Mouse (Mus musculus) CH12.LX (cell line): ENCODE data around the gene Gmcl1. TPM values are rescaled to one million over a fixed set of nuclear protein-coding genes. Genes with fewer than 3 reads are reported as not detected.

Experiments
- DNase-seq: peaks from one replicate; pipeline ENCODE4 v3.0.0-alpha.2; 2013; ENCODE audit errors: extremely low read depth
- H3K27ac ChIP-seq: 2 replicates; pipeline ENCODE4 v1.5.1; 2012; ENCODE audit warnings: low read depth, mild to moderate bottlenecking, control low read depth, moderate library complexity; ENCODE audit not compliant: insufficient read depth
- H3K27me3 ChIP-seq: replicated peaks from 2 replicates; pipeline ENCODE3; 2012; ENCODE audit warnings: inconsistent platforms
- H3K36me3 ChIP-seq, 2 experiments: replicated peaks in 1 of 2; 2 replicates each; pipeline versions ENCODE3 to v1.6.1; 2012; ENCODE audit warnings: inconsistent platforms in 1 of 2, low read length in 1 of 2, mild to moderate bottlenecking in 1 of 2, mixed read lengths in 1 of 2, moderate library complexity in 1 of 2; ENCODE audit not compliant: control insufficient read depth in 1 of 2, insufficient read depth in 1 of 2
- H3K4me1 ChIP-seq, 2 experiments: 2 replicates each; pipeline ENCODE4 v1.6.1; 2012; ENCODE audit warnings: inconsistent platforms in 1 of 2, moderate library complexity in 1 of 2; ENCODE audit not compliant: insufficient read depth in 2 of 2, control insufficient read depth in 1 of 2
- H3K4me2 ChIP-seq: 2 replicates; pipeline ENCODE4 v1.6.1; 2012; ENCODE audit warnings: low read depth, mild to moderate bottlenecking, control low read depth; ENCODE audit not compliant: poor library complexity, insufficient read depth, severe bottlenecking
- H3K4me3 ChIP-seq, 3 experiments: fragments of 150-350 bp in 1 of 3; sonication (generic) in 1 of 3; replicated peaks in 1 of 3; 2 replicates each; pipeline versions ENCODE3 to v1.5.1; 2011 to 2012; ENCODE audit warnings: low read depth in 2 of 3, low read length in 2 of 3, mild to moderate bottlenecking in 2 of 3, moderate library complexity in 2 of 3, control low read depth in 1 of 3, improper control_type of control experiment in 1 of 3, inconsistent platforms in 1 of 3, mixed read lengths in 1 of 3; ENCODE audit not compliant: poor library complexity in 1 of 3
- H3K79me2 ChIP-seq: replicated peaks from 2 replicates; pipeline ENCODE4 v1.6.1; 2012; ENCODE audit warnings: mild to moderate bottlenecking, moderate library complexity; ENCODE audit not compliant: control insufficient read depth, poor library complexity, insufficient read depth, severe bottlenecking; ENCODE audit errors: extremely low read depth
- H3K9ac ChIP-seq: 2 replicates; pipeline ENCODE4 v1.6.1; 2012; ENCODE audit warnings: low read depth, mild to moderate bottlenecking, control low read depth, moderate library complexity; ENCODE audit not compliant: insufficient read depth
- H3K9me3 ChIP-seq: replicated peaks from 2 replicates; pipeline ENCODE3; 2012; ENCODE audit warnings: low read length, inconsistent platforms, mixed read lengths
- CHD2 ChIP-seq: IDR thresholded peaks from 2 replicates; pipeline ENCODE4 v1.6.1; 2011; ENCODE audit warnings: low read length, improper control_type of control experiment
- CTCF ChIP-seq, 2 experiments: IDR thresholded peaks in 1 of 2; conservative IDR thresholded peaks in 1 of 2; 2 replicates each; pipeline ENCODE4 v1.5.1; 2011 to 2012; ENCODE audit warnings: low read depth in 2 of 2, low read length in 2 of 2, improper control_type of control experiment in 1 of 2, inconsistent platforms in 1 of 2, mild to moderate bottlenecking in 1 of 2, moderate library complexity in 1 of 2
- E2F4 ChIP-seq: IDR thresholded peaks from 2 replicates; pipeline ENCODE4 v1.6.1; 2011; ENCODE audit warnings: low read depth, low read length, improper control_type of control experiment; ENCODE audit not compliant: insufficient replicate concordance
- JUN ChIP-seq: IDR thresholded peaks from 2 replicates; pipeline ENCODE4 v1.6.1; 2011; ENCODE audit warnings: low read depth, mild to moderate bottlenecking, low read length, improper control_type of control experiment, moderate library complexity; ENCODE audit not compliant: insufficient read depth
- JUND ChIP-seq: conservative IDR thresholded peaks from 2 replicates; pipeline ENCODE4 v1.6.1; 2011; ENCODE audit warnings: low read depth, low read length, improper control_type of control experiment
- MAX ChIP-seq: IDR thresholded peaks from 2 replicates; pipeline ENCODE4 v1.6.1; 2011; ENCODE audit warnings: low read length, improper control_type of control experiment
- NRF1 ChIP-seq: IDR thresholded peaks from 2 replicates; pipeline ENCODE4 v1.6.1; 2014; ENCODE audit warnings: low read depth, mild to moderate bottlenecking, inconsistent platforms, low read length, improper control_type of control experiment, moderate library complexity
- RAD21 ChIP-seq: IDR thresholded peaks from 2 replicates; pipeline ENCODE4 v1.6.1; 2011; ENCODE audit warnings: low read depth, mild to moderate bottlenecking, low read length, improper control_type of control experiment, moderate library complexity
- TBP ChIP-seq: conservative IDR thresholded peaks from 2 replicates; pipeline ENCODE4 v1.6.1; 2011; ENCODE audit warnings: low read depth, low read length, improper control_type of control experiment
- TCF12 ChIP-seq: IDR thresholded peaks from 2 replicates; pipeline ENCODE4 v1.6.1; 2014; ENCODE audit warnings: low read depth, mild to moderate bottlenecking, inconsistent platforms, low read length, improper control_type of control experiment
- USF2 ChIP-seq: conservative IDR thresholded peaks from 2 replicates; pipeline ENCODE4 v1.6.1; 2011; ENCODE audit warnings: low read depth, low read length, improper control_type of control experiment
- ZC3H11A ChIP-seq: IDR thresholded peaks from 2 replicates; pipeline ENCODE4 v1.6.1; 2012; ENCODE audit warnings: low read depth, mild to moderate bottlenecking, inconsistent platforms, low read length, improper control_type of control experiment
- ZKSCAN1 ChIP-seq: IDR thresholded peaks from 2 replicates; pipeline ENCODE4 v1.6.1; 2012; ENCODE audit warnings: low read depth, inconsistent platforms, low read length, improper control_type of control experiment, borderline replicate concordance
- ZMIZ1 ChIP-seq: IDR thresholded peaks from 2 replicates; pipeline ENCODE4 v1.6.1; 2012; ENCODE audit warnings: low read depth, mild to moderate bottlenecking, inconsistent platforms, low read length, improper control_type of control experiment
- dilution Hi-C: fragments of 300-500 bp; cut with MboI; formaldehyde crosslinking; loops from 2 replicates; pipeline ENCODE4 v1.14.3; 2020; ENCODE audit warnings: low sequenced_read_pairs; ENCODE audit not compliant: extremely low pct_unique_long_range_greater_than_20kb, extremely low pct_ligation_motif_present
- in situ Hi-C: fragments of 300-500 bp; cut with MboI; formaldehyde crosslinking; loops from 3 replicates; pipeline ENCODE4 v1.14.3; 2019; ENCODE audit warnings: low sequenced_read_pairs, low pct_ligation_motif_present, low pct_unique_long_range_greater_than_20kb, mixed read lengths
- polyA plus RNA-seq: library from polyadenylated mRNA; unstranded; fragments of >175 nt; gene quantifications from 2 replicates; pipeline ENCODE4 v1.2.1, GENCODE M21; 2012; ENCODE audit warnings: low read depth; ENCODE audit not compliant: insufficient read length
- total RNA-seq, 2 experiments: library from RNA; depleted of rRNA; stranded (reverse); fragments of 300-350 nt in 1 of 2; fragments of >200 nt in 1 of 2; gene quantifications; 2 replicates each; pipeline ENCODE4 v1.2.3; 2012 to 2014

Gmcl1 gene
- total and polyA plus RNA-seq, 3 experiments, result 8.4 to 10.4 (median 9.9) TPM

- dilution Hi-C loops (no loop called here), in situ Hi-C loops (no loop called here)
- H3K36me3 ChIP-seq, result peaks cover 6 to 16% of the 10 kb centered on the region in 2 experiments
- no peaks in the 10 kb centered on the region for H3K9me3 ChIP-seq
- no peak overlapping the region for H3K9ac ChIP-seq
- no peak for DNase-seq
- H3K4me3 ChIP-seq, result no peak overlapping the region
- no peaks in the 10 kb centered on the region for H3K27me3 ChIP-seq
- H3K27ac ChIP-seq, result no peak overlapping the region
- H3K79me2 ChIP-seq, result no peaks in the 10 kb centered on the region
- no peak overlapping the region for H3K4me2 ChIP-seq
- H3K4me1 ChIP-seq, result no peaks in the 10 kb centered on the region
- TF ChIP-seq TCF12 (no peak), JUN (no peak), E2F4 (no peak), ZKSCAN1 (no peak), ZC3H11A (no peak), TBP (no peak), CHD2 (no peak)
- TF ChIP-seq, all 38 proteins: peak for 0
Observed at GRCm38 (mm10) chr6:86645551-86645950, 87.6 kb downstream of the Gmcl1 start.

GRCm38 (mm10) chr6:86644775-86645400 is 88.3 kb downstream of the Gmcl1 start:
- in situ Hi-C loops (no loop called here), dilution Hi-C loops (no loop called here)
- Histone ChIP-seq H3K4me3 (no peak overlapping the region), H3K36me3 (peaks cover under 1 to 10% of the 10 kb centered on the region in 2 experiments), H3K79me2 (no peaks in the 10 kb centered on the region), H3K4me1 (peaks cover under 1 to 4% of the 10 kb centered on the region in 2 experiments; a peak in 3 of 4 replicates), H3K27me3 (no peaks in the 10 kb centered on the region), H3K4me2 (no peak overlapping the region), H3K9me3 (no peaks in the 10 kb centered on the region), H3K9ac (no peak overlapping the region), H3K27ac (no peak overlapping the region)
- no peak for DNase-seq
- no peak for TF ChIP-seq TBP
- TF ChIP-seq MAX, result no peak
- no peak for TF ChIP-seq NRF1
- TF ChIP-seq CTCF (conservative IDR thresholded peaks at IDR 0.05 in 1 of 2, IDR thresholded peaks at IDR 0.05 in 1 of 2; ENCODE audit: low read depth in 2 of 2, low read length in 2 of 2), result no peak
- no peak for TF ChIP-seq USF2
- no peak for TF ChIP-seq JUND
- TF ChIP-seq ZMIZ1, result no peak
- TF ChIP-seq RAD21, result no peak

Other genes with a start within 250 kb of the Gmcl1 start
- 68.9 and 81.2 TPM in 2 replicates for gene Pcbp1, start 207.1 kb downstream of the Gmcl1 start, total RNA-seq (2012; rRNA removed)
- 47.3 and 73.0 TPM in 2 replicates for gene Pcbp1, start 207.1 kb downstream of the Gmcl1 start, total RNA-seq (2014; rRNA removed)
- 318 and 337 TPM in 2 replicates for gene Pcbp1, start 207.1 kb downstream of the Gmcl1 start, polyA plus RNA-seq
- 0.13 TPM in 1 of 2 replicates, not detected in the other for gene Asprv1, start 105.2 kb downstream of the Gmcl1 start, total RNA-seq (2012; rRNA removed)
- gene Asprv1, start 105.2 kb downstream of the Gmcl1 start, total RNA-seq (2014; rRNA removed), result 0.24 TPM in 1 of 2 replicates, not detected in the other
- gene Asprv1, start 105.2 kb downstream of the Gmcl1 start, polyA plus RNA-seq, result 0.16 TPM in 1 of 2 replicates, not detected in the other
- gene Mxd1, start 64.2 kb downstream of the Gmcl1 start, total RNA-seq (2012; rRNA removed), result 0.88 and 1.6 TPM in 2 replicates
- 0.45 and 0.50 TPM in 2 replicates for gene Mxd1, start 64.2 kb downstream of the Gmcl1 start, total RNA-seq (2014; rRNA removed)
- 0.90 and 0.97 TPM in 2 replicates for gene Mxd1, start 64.2 kb downstream of the Gmcl1 start, polyA plus RNA-seq
- 63.1 and 65.0 TPM in 2 replicates for gene Snrnp27, start 48.9 kb downstream of the Gmcl1 start, total RNA-seq (2012; rRNA removed)
- gene Snrnp27, start 48.9 kb downstream of the Gmcl1 start, total RNA-seq (2014; rRNA removed), result 72.7 and 74.2 TPM in 2 replicates
- 97.9 and 132 TPM in 2 replicates for gene Snrnp27, start 48.9 kb downstream of the Gmcl1 start, polyA plus RNA-seq
- 10.7 and 10.8 TPM in 2 replicates for gene Anxa4, start 60.2 kb upstream of the Gmcl1 start, total RNA-seq (2012; rRNA removed)
- 17.1 and 18.4 TPM in 2 replicates for gene Anxa4, start 60.2 kb upstream of the Gmcl1 start, total RNA-seq (2014; rRNA removed)
- gene Anxa4, start 60.2 kb upstream of the Gmcl1 start, polyA plus RNA-seq, result 13.7 and 18.1 TPM in 2 replicates
- 5.4 and 7.1 TPM in 2 replicates for gene Aak1, start 116.1 kb upstream of the Gmcl1 start, total RNA-seq (2012; rRNA removed)
- 2.1 and 2.8 TPM in 2 replicates for gene Aak1, start 116.1 kb upstream of the Gmcl1 start, total RNA-seq (2014; rRNA removed)
- gene Aak1, start 116.1 kb upstream of the Gmcl1 start, polyA plus RNA-seq, result 18.8 and 21.0 TPM in 2 replicates